Mouse (Mus musculus) embryonic fibroblast, embryonic 13.5 days (primary cell): Measurements from ENCODE around the gene Ggt1.

Source experiments
- CTCF ChIP-seq: IDR thresholded peaks from 2 replicates; pipeline ENCODE4 v1.5.1; 2011; ENCODE audit warnings: mild to moderate bottlenecking, control low read depth, low read length, moderate library complexity, borderline replicate concordance; ENCODE audit not compliant: insufficient read depth
- POLR2A ChIP-seq: IDR thresholded peaks from 2 replicates; pipeline ENCODE4 v1.6.1; 2011; ENCODE audit warnings: low read depth, mild to moderate bottlenecking, control low read depth, low read length, moderate library complexity

GRCm38 (mm10) chr10:75632633-75633032 lies 71.2 kb downstream of the Ggt1 start:
- TF ChIP-seq CTCF (no peak), POLR2A (no peak)
